Mouse (Mus musculus): ENCODE measurements around the gene Tusc2. TPM values are rescaled to one million over a fixed set of nuclear protein-coding genes. Genes with fewer than 3 reads are reported as not detected.
A peak's percentile ranks its signal among the peaks of the same experiment; 100 is the strongest.

Tusc2 gene
- polyA plus RNA-seq, 1 experiment from 2014 or later, result 53.0 TPM

- Histone ChIP-seq H3K9me3 (ENCODE audit: control insufficient read depth, low read length) (no peaks in the 10 kb centered on the region), H3K9ac (ENCODE audit: low read length) (peak within 1 kb of the TSS; percentile 79), H3K4me2 (ENCODE audit: low read length) (peak within 1 kb of the TSS; percentile 94), H3K27ac (replicated peaks in 1 of 2; ENCODE audit: control insufficient read depth in 1 of 2, insufficient read depth in 1 of 2, low read depth in 2 of 2, low read length in 2 of 2) (peak within 1 kb of the TSS; percentile 17 to 64; a peak in 3 of 4 replicates), H3K36me3 (ENCODE audit: control insufficient read depth, insufficient read depth, low read length) (peaks cover 46% of the 10 kb centered on the region), H3K27me3 (ENCODE audit: control insufficient read depth, insufficient read depth, low read length) (no peaks in the 10 kb centered on the region), H3K4me3 (ENCODE audit: control insufficient read depth in 1 of 2, insufficient read depth in 1 of 2, low read depth in 1 of 2, low read length in 2 of 2) (peak within 1 kb of the TSS; percentile 64 to 70), H3K4me1 (ENCODE audit: control insufficient read depth in 2 of 2, insufficient read depth in 2 of 2, low read length in 2 of 2) (peaks cover 23 to 30% of the 10 kb centered on the region in 2 experiments)
- ATAC-seq (ENCODE audit: insufficient number of reproducible peaks, insufficient read depth, low FRiP score, low read depth), result peak; percentile 97
- 11% methylated on average over 46 of the region's 46 CpGs for WGBS
Measured at GRCm38 (mm10) chr9:107586974-107587832, 24.1 kb downstream of the Tusc2 start, which contains the start of gene Ifrd2. Ifrd2 (plus strand) TSS chr9:107587642.

GRCm38 (mm10) chr9:107587833-107588639 is 25.0 kb downstream of the Tusc2 start:
- under 1% methylated on average over 33 of the region's 33 CpGs for WGBS
- H3K4me1 ChIP-seq (ENCODE audit: control insufficient read depth in 2 of 2, insufficient read depth in 2 of 2, low read length in 2 of 2), result peaks cover 24 to 38% of the 10 kb centered on the region in 2 experiments
- peak overlapping the region; percentile 64 to 70 for H3K4me3 ChIP-seq (ENCODE audit: control insufficient read depth in 1 of 2, insufficient read depth in 1 of 2, low read depth in 1 of 2, low read length in 2 of 2)
- H3K27me3 ChIP-seq (ENCODE audit: control insufficient read depth, insufficient read depth, low read length), result no peaks in the 10 kb centered on the region
- no peak; the same call in 1 of the 2 replicates for ATAC-seq (ENCODE audit: insufficient number of reproducible peaks, insufficient read depth, low FRiP score, low read depth)
- H3K27ac ChIP-seq (replicated peaks in 1 of 2; ENCODE audit: control insufficient read depth in 1 of 2, insufficient read depth in 1 of 2, low read depth in 2 of 2, low read length in 2 of 2), result peak overlapping the region; percentile 17 to 64; a peak in 3 of 4 replicates
- H3K9me3 ChIP-seq (ENCODE audit: control insufficient read depth, low read length), result no peaks in the 10 kb centered on the region
- peaks cover 48% of the 10 kb centered on the region for H3K36me3 ChIP-seq (ENCODE audit: control insufficient read depth, insufficient read depth, low read length)
- H3K4me2 ChIP-seq (ENCODE audit: low read length), result peak overlapping the region; percentile 94
- H3K9ac ChIP-seq (ENCODE audit: low read length), result peak overlapping the region; percentile 79

DNA sequence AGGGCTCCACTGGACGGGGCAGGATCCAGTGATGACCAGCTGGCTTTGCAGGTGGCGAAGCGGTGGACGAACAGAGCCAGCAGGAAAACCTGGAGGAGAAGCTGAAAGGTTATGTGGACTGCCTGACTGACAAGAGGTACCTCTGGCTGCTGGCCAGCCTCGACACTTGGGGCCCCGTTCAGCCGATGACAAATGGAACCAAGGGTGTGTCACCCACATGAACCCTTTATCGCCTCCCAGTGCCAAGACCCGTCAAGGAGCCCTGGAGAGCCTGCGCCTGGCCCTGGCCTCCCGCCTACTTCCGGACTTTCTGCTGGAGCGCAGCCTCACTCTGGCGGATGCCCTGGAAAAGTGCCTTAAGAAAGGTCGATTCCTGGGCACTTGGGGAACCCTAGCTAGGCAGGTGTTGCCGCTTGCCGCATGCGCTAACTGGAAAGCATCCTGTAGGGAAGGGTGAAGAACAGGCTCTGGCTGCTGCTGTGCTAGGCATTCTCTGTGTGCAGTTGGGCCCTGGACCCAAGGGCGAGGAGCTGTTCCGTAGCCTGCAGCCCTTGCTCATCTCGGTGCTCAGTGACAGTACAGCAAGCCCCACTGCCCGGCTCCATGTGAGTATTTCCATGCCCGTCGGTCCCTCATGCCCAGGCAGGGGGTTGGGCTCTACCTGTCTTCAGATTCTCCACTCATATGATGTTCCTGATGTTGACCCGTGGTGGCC is 27.2 kb downstream of the Tusc2 start:
- no peak for ATAC-seq (ENCODE audit: insufficient number of reproducible peaks, insufficient read depth, low FRiP score, low read depth)
- WGBS, result 55% methylated on average over 25 of the region's 25 CpGs
- peak overlapping the region; percentile 94; the same call in 1 of the 2 replicates for H3K4me2 ChIP-seq (ENCODE audit: low read length)
- H3K4me1 ChIP-seq (ENCODE audit: control insufficient read depth in 2 of 2, insufficient read depth in 2 of 2, low read length in 2 of 2), result peaks cover 33 to 48% of the 10 kb centered on the region in 2 experiments
- H3K9me3 ChIP-seq (ENCODE audit: control insufficient read depth, low read length), result no peaks in the 10 kb centered on the region
- H3K9ac ChIP-seq (ENCODE audit: low read length), result peak overlapping the region; percentile 5; the same call in 1 of the 2 replicates
- H3K27me3 ChIP-seq (ENCODE audit: control insufficient read depth, insufficient read depth, low read length), result no peaks in the 10 kb centered on the region
- H3K36me3 ChIP-seq (ENCODE audit: control insufficient read depth, insufficient read depth, low read length), result peaks cover 54% of the 10 kb centered on the region
- peak overlapping the region; percentile 40 to 57; a peak in 3 of 4 replicates for H3K27ac ChIP-seq (replicated peaks in 1 of 2; ENCODE audit: control insufficient read depth in 1 of 2, insufficient read depth in 1 of 2, low read depth in 2 of 2, low read length in 2 of 2)
- no peak overlapping the region for H3K4me3 ChIP-seq (ENCODE audit: control insufficient read depth in 1 of 2, insufficient read depth in 1 of 2, low read depth in 1 of 2, low read length in 2 of 2)

- H3K27ac ChIP-seq (replicated peaks in 1 of 2; ENCODE audit: control insufficient read depth in 1 of 2, insufficient read depth in 1 of 2, low read depth in 2 of 2, low read length in 2 of 2), result peak overlapping the region in 1 of 2 experiments; percentile 57; a peak in 1 of 4 replicates
- no peaks in the 10 kb centered on the region for H3K27me3 ChIP-seq (ENCODE audit: control insufficient read depth, insufficient read depth, low read length)
- 94% methylated on average over 6 of the region's 6 CpGs for WGBS
- no peak overlapping the region for H3K4me2 ChIP-seq (ENCODE audit: low read length)
- ATAC-seq (ENCODE audit: insufficient number of reproducible peaks, insufficient read depth, low FRiP score, low read depth), result no peak
- H3K36me3 ChIP-seq (ENCODE audit: control insufficient read depth, insufficient read depth, low read length), result peaks cover 58% of the 10 kb centered on the region
- H3K9me3 ChIP-seq (ENCODE audit: control insufficient read depth, low read length), result no peaks in the 10 kb centered on the region
- no peak overlapping the region for H3K4me3 ChIP-seq (ENCODE audit: control insufficient read depth in 1 of 2, insufficient read depth in 1 of 2, low read depth in 1 of 2, low read length in 2 of 2)
- H3K9ac ChIP-seq (ENCODE audit: low read length), result no peak overlapping the region
- peaks cover 33 to 48% of the 10 kb centered on the region in 2 experiments for H3K4me1 ChIP-seq (ENCODE audit: control insufficient read depth in 2 of 2, insufficient read depth in 2 of 2, low read length in 2 of 2)
Measured at GRCm38 (mm10) chr9:107590773-107591060, 27.7 kb downstream of the Tusc2 start.

GRCm38 (mm10) chr9:107593101-107593976 is 30.3 kb downstream of the Tusc2 start:
- H3K9ac ChIP-seq (ENCODE audit: low read length), result peak overlapping the region; percentile 44; the same call in 1 of the 2 replicates
- no peak overlapping the region for H3K4me3 ChIP-seq (ENCODE audit: control insufficient read depth in 1 of 2, insufficient read depth in 1 of 2, low read depth in 1 of 2, low read length in 2 of 2)
- peak overlapping the region; percentile 39 to 43; a peak in 3 of 4 replicates for H3K27ac ChIP-seq (replicated peaks in 1 of 2; ENCODE audit: control insufficient read depth in 1 of 2, insufficient read depth in 1 of 2, low read depth in 2 of 2, low read length in 2 of 2)
- H3K36me3 ChIP-seq (ENCODE audit: control insufficient read depth, insufficient read depth, low read length), result peaks cover 60% of the 10 kb centered on the region
- no peaks in the 10 kb centered on the region for H3K9me3 ChIP-seq (ENCODE audit: control insufficient read depth, low read length)
- no peaks in the 10 kb centered on the region for H3K27me3 ChIP-seq (ENCODE audit: control insufficient read depth, insufficient read depth, low read length)
- H3K4me2 ChIP-seq (ENCODE audit: low read length), result peak overlapping the region; percentile 36; the same call in 1 of the 2 replicates
- ATAC-seq (ENCODE audit: insufficient number of reproducible peaks, insufficient read depth, low FRiP score, low read depth), result no peak
- peaks cover 43 to 55% of the 10 kb centered on the region in 2 experiments for H3K4me1 ChIP-seq (ENCODE audit: control insufficient read depth in 2 of 2, insufficient read depth in 2 of 2, low read length in 2 of 2)
- WGBS, result 67% methylated on average over 11 of the region's 11 CpGs

- H3K27me3 ChIP-seq (ENCODE audit: control insufficient read depth, insufficient read depth, low read length), result no peaks in the 10 kb centered on the region
- no peak overlapping the region for H3K9ac ChIP-seq (ENCODE audit: low read length)
- ATAC-seq (ENCODE audit: insufficient number of reproducible peaks, insufficient read depth, low FRiP score, low read depth), result no peak
- 79% methylated on average over 8 of the region's 8 CpGs for WGBS
- peaks cover 58% of the 10 kb centered on the region for H3K36me3 ChIP-seq (ENCODE audit: control insufficient read depth, insufficient read depth, low read length)
- H3K9me3 ChIP-seq (ENCODE audit: control insufficient read depth, low read length), result no peaks in the 10 kb centered on the region
- H3K4me3 ChIP-seq (ENCODE audit: control insufficient read depth in 1 of 2, insufficient read depth in 1 of 2, low read depth in 1 of 2, low read length in 2 of 2), result no peak overlapping the region
- H3K4me1 ChIP-seq (ENCODE audit: control insufficient read depth in 2 of 2, insufficient read depth in 2 of 2, low read length in 2 of 2), result peaks cover 34 to 44% of the 10 kb centered on the region in 2 experiments
- H3K4me2 ChIP-seq (ENCODE audit: low read length), result no peak overlapping the region
- H3K27ac ChIP-seq (replicated peaks in 1 of 2; ENCODE audit: control insufficient read depth in 1 of 2, insufficient read depth in 1 of 2, low read depth in 2 of 2, low read length in 2 of 2), result no peak overlapping the region
Measured at GRCm38 (mm10) chr9:107594281-107595062, 31.4 kb downstream of the Tusc2 start.
